Mouse (Mus musculus): ENCODE data around the gene Rab11fip3. TPM values are rescaled to one million over a fixed set of nuclear protein-coding genes. Genes with fewer than 3 reads are reported as not detected.

Gene Rab11fip3
- total RNA-seq, 2 experiments from 2014 or later = 76.3 to 92.0 TPM

DNA sequence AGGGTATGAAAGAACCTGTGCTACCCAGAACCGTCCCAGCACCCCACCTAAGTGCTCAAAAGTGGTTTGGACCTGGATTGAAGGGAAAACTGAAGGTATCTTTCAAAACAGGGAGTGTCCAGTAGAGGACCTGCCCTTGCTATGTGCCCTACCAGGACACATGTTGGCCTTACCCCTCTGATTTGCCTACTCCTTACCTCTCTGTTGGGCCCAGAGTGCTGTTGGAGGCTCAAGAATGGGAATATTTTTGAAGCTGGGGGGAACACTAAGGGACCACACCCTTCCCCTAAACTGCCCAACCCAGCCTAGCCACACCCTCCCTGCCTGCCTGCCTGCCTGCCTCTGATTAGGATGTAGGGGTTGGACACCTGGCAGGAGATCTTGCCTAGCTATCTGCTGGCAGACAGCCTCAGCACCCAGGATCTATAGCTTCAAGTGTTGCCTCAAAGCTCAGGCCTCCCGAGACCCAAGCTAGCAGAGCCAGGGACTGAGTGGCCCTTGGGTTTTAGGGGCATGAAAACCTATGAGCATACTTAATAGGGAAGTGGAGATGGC is 126.7 kb downstream of the Rab11fip3 start:
- intact Hi-C loops (cut with DNase I) = no loop called here
- H3K4me3 ChIP-seq = peak overlapping the region; percentile 76; the same call in 1 of the 2 replicates
- TF ChIP-seq CTCF (IDR thresholded peaks at IDR 0.05) = no peak
- no peak for DNase-seq
- H3K27ac ChIP-seq = peak overlapping the region; percentile 94

DNA sequence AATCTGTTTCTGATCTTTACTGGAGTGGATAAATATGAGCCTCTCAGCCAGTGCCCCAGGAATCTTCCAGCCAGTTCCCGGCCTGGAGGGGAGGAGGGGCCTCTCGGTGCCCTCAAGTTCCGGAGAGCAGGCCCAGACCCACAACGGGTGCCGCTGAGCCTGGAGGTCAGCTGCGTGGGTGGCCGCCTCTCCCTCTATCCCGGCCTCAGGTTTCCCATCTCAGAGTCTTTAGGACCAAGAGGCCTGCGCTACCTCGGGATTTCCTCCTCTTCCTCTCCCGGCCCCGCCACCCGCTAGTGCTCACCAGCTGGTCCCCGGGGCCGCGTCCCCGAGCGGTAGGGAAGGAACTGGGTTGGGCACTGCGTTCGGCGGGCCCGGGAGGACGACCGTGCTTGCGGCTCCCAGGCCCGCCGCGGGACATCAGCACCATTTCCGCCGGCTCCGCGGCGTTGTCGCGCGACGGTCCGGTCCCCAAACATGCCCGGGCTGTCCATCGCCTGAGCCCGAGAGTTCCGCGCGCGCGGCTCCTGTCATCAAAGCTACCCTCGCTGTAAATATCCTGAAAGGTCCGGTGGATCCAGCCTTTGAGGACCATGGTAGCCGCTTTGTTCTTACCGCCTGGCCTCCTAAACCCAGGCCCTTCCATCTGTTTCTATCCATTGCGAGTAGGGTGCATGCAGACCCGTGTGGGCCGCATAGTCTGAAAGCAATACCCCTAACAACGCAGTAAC is 127.7 kb downstream of the Rab11fip3 start:
- H3K4me3 ChIP-seq = peak overlapping the region; percentile 76
- peak; percentile 89 for DNase-seq
- intact Hi-C loops (cut with DNase I) = loop anchor here (2.0 kb wide), 1 partner anchor 43 kb away; the partner anchor contains the start of gene Capn15
- peak overlapping the region; percentile 94 for H3K27ac ChIP-seq
- TF ChIP-seq CTCF (IDR thresholded peaks at IDR 0.05) = no peak

Other genes with a start within 250 kb of the Rab11fip3 start
- 10 to 100 TPM in 1 of 2 experiments, 1 to 10 TPM in 1; 8.7 to 10.0 TPM for gene Wdr24, start 245.9 kb downstream of the Rab11fip3 start, total RNA-seq (2021)
- gene Jmjd8, start 240.7 kb downstream of the Rab11fip3 start, total RNA-seq (2021) = 10 to 100 TPM; 11.5 to 13.0 TPM
- 10 to 100 TPM; 85.8 to 93.8 TPM for gene Stub1, start 236.2 kb downstream of the Rab11fip3 start, total RNA-seq (2021)
- gene Rhbdl1, start 232.3 kb downstream of the Rab11fip3 start, total RNA-seq (2021) = 10 to 100 TPM; 17.2 to 20.2 TPM
- gene Gm20683, start 227.8 kb downstream of the Rab11fip3 start, total RNA-seq (2021) = 10 to 100 TPM; 13.0 to 15.9 TPM
- 10 to 100 TPM; 58.1 to 89.3 TPM for gene Rhot2, start 224.7 kb downstream of the Rab11fip3 start, total RNA-seq (2021)
- 1 to 10 TPM in 1 of 2 experiments, under 1 TPM in 1; 0.66 to 1.0 TPM for gene Wdr90, start 208.1 kb downstream of the Rab11fip3 start, total RNA-seq (2021)
- gene Mcrip2, start 200.8 kb downstream of the Rab11fip3 start, total RNA-seq (2021) = 100 to 1,000 TPM in 1 of 2 experiments, 10 to 100 TPM in 1; 85.3 to 117 TPM
- gene Mettl26, start 194.5 kb downstream of the Rab11fip3 start, total RNA-seq (2021) = 10 to 100 TPM; 27.7 to 33.7 TPM
- gene Wfikkn1, start 188.7 kb downstream of the Rab11fip3 start, total RNA-seq (2021) = under 1 TPM; 0.26 to 0.75 TPM
- gene Rab40c, start 149.8 kb downstream of the Rab11fip3 start, total RNA-seq (2021) = 1 to 10 TPM; 8.1 to 9.5 TPM
- gene Pigq, start 124.6 kb downstream of the Rab11fip3 start, total RNA-seq (2021) = 10 to 100 TPM; 21.0 to 28.6 TPM
- not detected for gene Nhlrc4, start 124.6 kb downstream of the Rab11fip3 start, total RNA-seq (2021)
- gene A930017K11Rik, start 117.0 kb downstream of the Rab11fip3 start, total RNA-seq (2021) = not detected
- 1 to 10 TPM; 6.0 to 9.4 TPM for gene Capn15, start 83.8 kb downstream of the Rab11fip3 start, total RNA-seq (2021)
- gene Decr2, start 20.8 kb upstream of the Rab11fip3 start, total RNA-seq (2021) = 1 to 10 TPM; 2.1 to 3.0 TPM
- gene Nme4, start 26.0 kb upstream of the Rab11fip3 start, total RNA-seq (2021) = 1 to 10 TPM; 1.6 to 2.5 TPM
- under 1 TPM; 0.67 to 0.92 TPM for gene Tmem8, start 43.7 kb upstream of the Rab11fip3 start, total RNA-seq (2021)
- gene Mrpl28, start 53.9 kb upstream of the Rab11fip3 start, total RNA-seq (2021) = 10 to 100 TPM; 54.1 to 73.2 TPM
- gene Axin1, start 69.1 kb upstream of the Rab11fip3 start, total RNA-seq (2021) = 10 to 100 TPM; 15.9 TPM
- gene Pdia2, start 129.5 kb upstream of the Rab11fip3 start, total RNA-seq (2021) = not detected
- gene Rgs11, start 133.4 kb upstream of the Rab11fip3 start, total RNA-seq (2021) = under 1 TPM; 0.33 to 0.54 TPM
- gene Arhgdig, start 138.2 kb upstream of the Rab11fip3 start, total RNA-seq (2021) = under 1 TPM; 0.53 to 0.64 TPM
- gene Fam234a, start 174.7 kb upstream of the Rab11fip3 start, total RNA-seq (2021) = 10 to 100 TPM; 65.6 to 86.0 TPM
- gene Luc7l, start 183.3 kb upstream of the Rab11fip3 start, total RNA-seq (2021) = 10 to 100 TPM; 12.6 to 14.5 TPM